Mouse (Mus musculus) ES-E14 (cell line): ENCODE measurements around the gene Gm37596.
"Not testable (repeated sequence)": the region's sequence is repeated elsewhere in the genome, so short reads cannot be mapped to it uniquely, and the experiment has no call there.

ENCODE experiments used
- CHD2 ChIP-seq: IDR thresholded peaks from 2 replicates; pipeline ENCODE4 v1.6.1; 2014; ENCODE audit warnings: mild to moderate bottlenecking, low read depth, low read length, inconsistent platforms
- HCFC1 ChIP-seq: IDR thresholded peaks from 2 replicates; pipeline ENCODE4 v1.6.1; 2012; ENCODE audit warnings: low read length, inconsistent platforms, borderline replicate concordance; ENCODE audit not compliant: insufficient read depth
- MAFK ChIP-seq: IDR thresholded peaks from 2 replicates; pipeline ENCODE4 v1.6.1; 2014; ENCODE audit warnings: mild to moderate bottlenecking, low read depth, low read length, inconsistent platforms; ENCODE audit not compliant: insufficient read depth
- ZC3H11A ChIP-seq: IDR thresholded peaks from 2 replicates; pipeline ENCODE4 v1.6.1; 2012; ENCODE audit warnings: low read depth, mild to moderate bottlenecking, inconsistent platforms, low read length, borderline replicate concordance
- ZNF384 ChIP-seq: IDR thresholded peaks from 2 replicates; pipeline ENCODE4 v1.6.1; 2012; ENCODE audit warnings: low read depth, low read length, inconsistent platforms

- not testable (repeated sequence) for TF ChIP-seq MAFK, ZNF384, ZC3H11A, HCFC1, CHD2
Measured at GRCm38 (mm10) chr3:93708969-93709637, 16.2 kb upstream of the Gm37596 start.
